Comparison of ENCODE assay signal across 23 mouse cellular contexts in the genomic region with DNA sequence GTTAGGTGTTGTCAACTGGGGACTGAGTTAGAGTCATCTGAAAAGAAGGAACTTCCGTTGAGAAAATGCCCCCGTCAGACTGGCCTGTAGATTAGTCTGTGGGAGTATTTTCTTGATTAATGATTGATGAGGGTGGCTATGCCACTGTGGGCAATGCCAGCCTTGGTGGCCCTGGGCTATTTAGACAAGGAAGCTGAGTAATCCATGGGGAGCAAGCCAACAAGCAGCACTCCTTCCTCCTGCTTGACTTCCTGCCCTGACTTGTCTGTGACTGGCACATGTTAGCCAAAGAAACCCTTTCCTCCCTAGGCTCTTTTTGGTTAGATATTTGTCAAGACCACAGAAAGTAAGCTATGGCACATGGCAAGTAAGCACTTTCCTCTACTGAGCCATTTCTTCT. TPM values are rescaled to one million over a fixed set of nuclear protein-coding genes. Genes with fewer than 3 reads are reported as not detected.
A peak's percentile ranks its signal among the peaks of the same experiment; 100 is the strongest.
DNase-seq lines count a peak whose midpoint lies in the region; ATAC-seq and TF ChIP-seq lines count a peak whose summit lies in the region.
"Had no signal": no experiment of that assay in that cellular context is flagged by ENCODE, and none has a peak within 500 bp of the region (broad histone marks: within the 10 kb centered on the region; RNA-seq: fewer than 3 reads in every experiment).

No protein-coding gene starts in this region.

- TF ChIP-seq EP300 in stomach, postnatal 0 days (optimal IDR thresholded peaks at IDR 0.05), result no peak

- no peak for DNase-seq in stomach, postnatal 0 days (ENCODE audit: low spot score)
- peak; percentile 5 for DNase-seq in urinary bladder, postnatal 14 days (ENCODE audit: low spot score)
- no peak for DNase-seq in urinary bladder, adult 2 months (ENCODE audit: low spot score)
- DNase-seq in fat pad, adult 2 months (ENCODE audit: extremely low read depth, low read depth, low spot score), result peak; percentile 93
- peak; percentile 93 for DNase-seq in gonadal fat pad, adult 2 months (ENCODE audit: low read depth)
- DNase-seq in kidney, postnatal 4 days, result no peak
- no peak for DNase-seq in thymus, adult 2 months
- DNase-seq: adrenal gland, adult 2 months; adrenal gland, adult 8-10 months; adrenal gland, postnatal 10 days; adrenal gland, postnatal 14 days; adrenal gland, postnatal 25 days; adrenal gland, postnatal 36 days; B cell, adult 2 months; cerebellum, adult 11 months; cerebellum, adult 11-12 months had no signal

- H3K27me3 ChIP-seq in stomach, embryonic 14.5 days (ENCODE audit: control insufficient read depth, insufficient read depth, low read length), result no peaks in the 10 kb centered on the region
- no peaks in the 10 kb centered on the region for H3K27me3 ChIP-seq in stomach, postnatal 0 days (ENCODE audit: control insufficient read depth, insufficient read depth, low read length)
- H3K27me3 ChIP-seq in thymus, adult 2 months (ENCODE audit: control insufficient read depth, insufficient read depth, low read length), result no peaks in the 10 kb centered on the region
- H3K27me3 ChIP-seq: Patski had no signal

- H3K36me3 ChIP-seq in stomach, embryonic 14.5 days (ENCODE audit: control insufficient read depth, insufficient read depth, low read length), result no peaks in the 10 kb centered on the region
- no peaks in the 10 kb centered on the region for H3K36me3 ChIP-seq in stomach, postnatal 0 days (ENCODE audit: control insufficient read depth, insufficient read depth, low read length)
- no peaks in the 10 kb centered on the region for H3K36me3 ChIP-seq in thymus, adult 2 months (ENCODE audit: control insufficient read depth, insufficient read depth, low read length)
- H3K36me3 ChIP-seq: G1E had no signal

- no peak overlapping the region for H3K4me2 ChIP-seq in stomach, embryonic 14.5 days (replicated peaks; ENCODE audit: low read depth, low read length)
- no peak overlapping the region for H3K4me2 ChIP-seq in stomach, postnatal 0 days (replicated peaks; ENCODE audit: low read depth)

- H3K4me3 ChIP-seq in stomach, embryonic 14.5 days (ENCODE audit: low read depth, low read length), result no peak overlapping the region
- H3K4me3 ChIP-seq in stomach, postnatal 0 days (ENCODE audit: low read depth, low read length), result no peak overlapping the region
- H3K4me3 ChIP-seq in thymus, adult 2 months (ENCODE audit: control insufficient read depth, insufficient read depth, low read length), result no peak overlapping the region

- 0 out of 2 replicates have a peak, but pooled peaks have one; percentile 14 for ATAC-seq in stomach, embryonic 14.5 days (ENCODE audit: insufficient number of reproducible peaks, insufficient read depth, low FRiP score, low read depth)
- ATAC-seq in stomach, postnatal 0 days (ENCODE audit: low FRiP score, low TSS enrichment), result no peak
- ATAC-seq: activated CD4-positive, CD25-positive, alpha-beta regulatory T cell, adult 4 months; CD4-positive, CD25-positive, alpha-beta regulatory T cell, adult 4 months; Patski had no signal

- WGBS in stomach, embryonic 14.5 days, result 74% methylated on average over 2 of the region's 2 CpGs
- 53% methylated on average over 2 of the region's 2 CpGs for WGBS in stomach, postnatal 0 days
- WGBS in thymus, adult 2 months, result 80% methylated on average over 2 of the region's 2 CpGs

- H3K9ac ChIP-seq in stomach, embryonic 14.5 days (replicated peaks; ENCODE audit: low read depth, low read length), result no peak overlapping the region
- H3K9ac ChIP-seq in stomach, postnatal 0 days (ENCODE audit: low read length), result no peak overlapping the region

- no peaks in the 10 kb centered on the region for H3K9me3 ChIP-seq in stomach, embryonic 14.5 days (ENCODE audit: control insufficient read depth, low read depth, low read length)
- no peaks in the 10 kb centered on the region for H3K9me3 ChIP-seq in stomach, postnatal 0 days (ENCODE audit: control insufficient read depth, low read length)

- H3K4me1 ChIP-seq in stomach, embryonic 14.5 days (ENCODE audit: control insufficient read depth, insufficient read depth, low read length), result no peaks in the 10 kb centered on the region
- H3K4me1 ChIP-seq in stomach, postnatal 0 days (replicated peaks; ENCODE audit: control insufficient read depth, insufficient read depth), result no peaks in the 10 kb centered on the region
- H3K4me1 ChIP-seq in thymus, adult 2 months (replicated peaks; ENCODE audit: control insufficient read depth, insufficient read depth, low read length), result no peaks in the 10 kb centered on the region

- no peak overlapping the region for H3K27ac ChIP-seq in stomach, embryonic 14.5 days (ENCODE audit: low read length)
- H3K27ac ChIP-seq in stomach, postnatal 0 days (replicated peaks), result no peak overlapping the region
- H3K27ac ChIP-seq in thymus, adult 2 months (ENCODE audit: control insufficient read depth, insufficient read depth, low read length), result no peak overlapping the region

- TF ChIP-seq CTCF in stomach, postnatal 0 days (IDR thresholded peaks at IDR 0.05; ENCODE audit: low read depth), result no peak
- no peak for TF ChIP-seq CTCF in thymus, adult 2 months (IDR thresholded peaks at IDR 0.05; ENCODE audit: borderline replicate concordance, control insufficient read depth, extremely low read depth, insufficient read depth, low read length, poor library complexity)

- no peak for TF ChIP-seq POLR2A in thymus, adult 2 months (IDR thresholded peaks at IDR 0.05; ENCODE audit: control insufficient read depth, extremely low read depth, insufficient read depth, low read length, poor library complexity)

RNA-seq across cellular contexts. Expression of a gene that starts 7.8 kb away (rescaled TPM):
- not detected in 2 replicates for polyA plus RNA-seq in stomach, embryonic 14.5 days (2014; fragmentation: Nextera tagmentation; extraction: Ambion mirVana)
- not detected in 2 replicates for polyA plus RNA-seq in stomach, postnatal 0 days (2015; fragmentation: Nextera tagmentation; extraction: Ambion mirVana)
- not detected in 2 replicates for polyA plus RNA-seq in urinary bladder, adult 2 months (2012; rRNA removed)
- polyA plus RNA-seq in gonadal fat pad, adult 2 months (2012; rRNA removed), result 0.55 and 0.95 TPM in 2 replicates
- polyA plus RNA-seq in thymus, adult 2 months (2012; rRNA removed), result 0.18 TPM in 1 of 2 replicates, not detected in the other
- polyA plus RNA-seq: activated CD4-positive, CD25-positive, alpha-beta regulatory T cell, adult 4 months; adrenal gland, adult 2 months; brain, embryonic 14.5 days; C2C12; CD4-positive, CD25-positive, alpha-beta regulatory T cell, adult 4 months; G1E; Patski had no signal

RNA-seq across cellular contexts. Expression of a gene that starts 22.4 kb away (rescaled TPM):
- polyA plus RNA-seq in stomach, embryonic 14.5 days (2014; fragmentation: Nextera tagmentation; extraction: Ambion mirVana), result not detected in 2 replicates
- polyA plus RNA-seq in stomach, postnatal 0 days (2015; fragmentation: Nextera tagmentation; extraction: Ambion mirVana), result not detected in 2 replicates
- polyA plus RNA-seq in urinary bladder, adult 2 months (2012; rRNA removed), result not detected in 2 replicates
- not detected in 2 replicates for polyA plus RNA-seq in gonadal fat pad, adult 2 months (2012; rRNA removed)
- not detected in 2 replicates for polyA plus RNA-seq in thymus, adult 2 months (2012; rRNA removed)
- polyA plus RNA-seq: activated CD4-positive, CD25-positive, alpha-beta regulatory T cell, adult 4 months; adrenal gland, adult 2 months; brain, embryonic 14.5 days; C2C12; CD4-positive, CD25-positive, alpha-beta regulatory T cell, adult 4 months; G1E; Patski had no signal

RNA-seq across cellular contexts. Expression of a gene that starts 22.5 kb away (rescaled TPM):
- 0.13 and 0.31 TPM in 2 replicates for polyA plus RNA-seq in stomach, embryonic 14.5 days (2014; fragmentation: Nextera tagmentation; extraction: Ambion mirVana)
- polyA plus RNA-seq in stomach, postnatal 0 days (2015; fragmentation: Nextera tagmentation; extraction: Ambion mirVana), result 0.25 and 0.28 TPM in 2 replicates
- polyA plus RNA-seq in urinary bladder, adult 2 months (2012; rRNA removed), result 0.40 and 0.49 TPM in 2 replicates
- 5.5 and 6.4 TPM in 2 replicates for polyA plus RNA-seq in gonadal fat pad, adult 2 months (2012; rRNA removed)
- polyA plus RNA-seq in thymus, adult 2 months (2012; rRNA removed), result 0.08 and 0.55 TPM in 2 replicates
- polyA plus RNA-seq: activated CD4-positive, CD25-positive, alpha-beta regulatory T cell, adult 4 months; adrenal gland, adult 2 months; C2C12; CD4-positive, CD25-positive, alpha-beta regulatory T cell, adult 4 months; G1E had no signal

RNA-seq across cellular contexts. Expression of a gene that starts 32.8 kb away (rescaled TPM):
- polyA plus RNA-seq in stomach, embryonic 14.5 days (2014; fragmentation: Nextera tagmentation; extraction: Ambion mirVana), result not detected in 2 replicates
- 0.11 and 0.17 TPM in 2 replicates for polyA plus RNA-seq in stomach, postnatal 0 days (2015; fragmentation: Nextera tagmentation; extraction: Ambion mirVana)
- polyA plus RNA-seq in urinary bladder, adult 2 months (2012; rRNA removed), result not detected in 2 replicates
- not detected in 2 replicates for polyA plus RNA-seq in gonadal fat pad, adult 2 months (2012; rRNA removed)
- polyA plus RNA-seq in thymus, adult 2 months (2012; rRNA removed), result not detected in 2 replicates
- polyA plus RNA-seq: activated CD4-positive, CD25-positive, alpha-beta regulatory T cell, adult 4 months; adrenal gland, adult 2 months; brain, embryonic 14.5 days; C2C12; CD4-positive, CD25-positive, alpha-beta regulatory T cell, adult 4 months; G1E; Patski had no signal

RNA-seq across cellular contexts. Expression of a gene that starts 53.0 kb away (rescaled TPM):
- polyA plus RNA-seq in stomach, embryonic 14.5 days (2014; fragmentation: Nextera tagmentation; extraction: Ambion mirVana), result not detected in 2 replicates
- polyA plus RNA-seq in stomach, postnatal 0 days (2015; fragmentation: Nextera tagmentation; extraction: Ambion mirVana), result not detected in 2 replicates
- not detected in 2 replicates for polyA plus RNA-seq in urinary bladder, adult 2 months (2012; rRNA removed)
- polyA plus RNA-seq in gonadal fat pad, adult 2 months (2012; rRNA removed), result not detected in 2 replicates
- polyA plus RNA-seq in thymus, adult 2 months (2012; rRNA removed), result not detected in 2 replicates
- polyA plus RNA-seq: activated CD4-positive, CD25-positive, alpha-beta regulatory T cell, adult 4 months; adrenal gland, adult 2 months; brain, embryonic 14.5 days; C2C12; CD4-positive, CD25-positive, alpha-beta regulatory T cell, adult 4 months; G1E; Patski had no signal

Comparison
In these comparisons a context has a peak if more than half of its experiments do, and no peak if none do; other contexts are left out.
1. DNase-seq: peak in urinary bladder, postnatal 14 days (single experiment), fat pad, adult 2 months (single experiment) and gonadal fat pad, adult 2 months (single experiment); none in stomach, postnatal 0 days (single experiment), urinary bladder, adult 2 months (single experiment), kidney, postnatal 4 days (0 of 2) and thymus, adult 2 months (single experiment).